In the genomic region with DNA sequence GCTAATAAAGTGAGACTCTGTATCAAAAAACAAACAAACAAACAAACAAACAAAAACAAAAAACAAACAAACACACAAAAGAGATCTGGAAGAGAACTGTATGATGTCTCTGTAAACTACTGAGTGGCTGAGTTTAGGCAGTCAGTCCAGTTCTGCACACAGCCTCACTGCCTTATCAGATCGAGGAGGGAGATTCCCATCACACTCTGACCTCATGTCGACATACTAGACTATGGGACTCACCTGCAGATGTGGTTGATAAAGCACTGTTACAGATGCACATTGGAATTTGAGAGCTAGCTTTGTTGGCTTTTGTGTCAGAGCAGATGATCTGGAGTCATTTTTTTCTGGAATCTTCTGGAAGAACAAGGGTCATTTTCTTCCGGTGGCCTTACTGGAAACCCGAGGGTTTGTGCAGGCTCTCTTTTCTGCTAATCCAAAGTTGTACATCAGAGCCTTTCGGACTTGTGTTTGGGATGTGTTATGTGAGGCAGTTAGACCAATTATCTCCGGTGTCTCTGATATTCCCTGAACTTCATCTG, we compare ENCODE assay signal across 20 mouse cellular contexts.
"Had no signal": no experiment of that assay in that cellular context is flagged by ENCODE, and none has a peak within 500 bp of the region (broad histone marks: within the 10 kb centered on the region; RNA-seq: fewer than 3 reads in every experiment).

No protein-coding gene starts in this region.

- DNase-seq: lung, adult 18-20 months; lung, embryonic 14.5 days; lung, postnatal 10 days; lung, postnatal 4 days; retina, postnatal 1 day; right cerebral cortex, adult 18-20 months; right cerebral cortex, postnatal 25 days; right cerebral cortex, postnatal 4 days; spleen, adult 18-20 months; thymus, adult 18-20 months; thymus, postnatal 14 days; thymus, postnatal 36 days had no signal

- H3K9ac ChIP-seq: limb, embryonic 15.5 days; liver, embryonic 14.5 days; lung, embryonic 14.5 days; midbrain, embryonic 13.5 days; neural tube, embryonic 13.5 days; neural tube, embryonic 15.5 days had no signal

- H3K4me2 ChIP-seq: limb, embryonic 15.5 days; lung, embryonic 14.5 days; midbrain, embryonic 13.5 days; neural tube, embryonic 13.5 days; neural tube, embryonic 15.5 days had no signal

- H3K4me1 ChIP-seq: limb, embryonic 15.5 days; midbrain, embryonic 10.5 days; midbrain, embryonic 13.5 days; neural tube, embryonic 13.5 days; neural tube, embryonic 15.5 days had no signal

- ATAC-seq: midbrain, embryonic 13.5 days; midbrain, embryonic 16.5 days had no signal

- H3K27me3 ChIP-seq: limb, embryonic 15.5 days; midbrain, embryonic 13.5 days; neural tube, embryonic 13.5 days; neural tube, embryonic 15.5 days had no signal

- H3K27ac ChIP-seq: limb, embryonic 15.5 days; liver, embryonic 14.5 days; midbrain, embryonic 10.5 days; midbrain, embryonic 13.5 days; neural tube, embryonic 13.5 days; neural tube, embryonic 15.5 days had no signal

- H3K36me3 ChIP-seq: limb, embryonic 15.5 days; midbrain, embryonic 10.5 days; midbrain, embryonic 13.5 days; neural tube, embryonic 13.5 days; neural tube, embryonic 15.5 days had no signal

- H3K9me3 ChIP-seq: limb, embryonic 15.5 days; midbrain, embryonic 10.5 days; midbrain, embryonic 13.5 days; neural tube, embryonic 13.5 days; neural tube, embryonic 15.5 days had no signal

- H3K4me3 ChIP-seq: limb, embryonic 15.5 days; midbrain, embryonic 10.5 days; midbrain, embryonic 13.5 days; myocyte; neural tube, embryonic 13.5 days; neural tube, embryonic 15.5 days had no signal
